Mouse (Mus musculus) liver, embryonic 14.5 days (tissue): ENCODE measurements around the gene Foxf1. TPM values are rescaled to one million over a fixed set of nuclear protein-coding genes. Genes with fewer than 3 reads are reported as not detected.

ENCODE experiments used
- ATAC-seq: fragments of 200-750 bp; cut with Nextera tagmentation; 2 replicates; pipeline ENCODE4 v1.8.0; 2017; ENCODE audit warnings: moderate number of reproducible peaks, mild to moderate bottlenecking, moderate library complexity; ENCODE audit not compliant: insufficient read depth
- DNase-seq, 3 experiments: peaks; one replicate each; pipeline ENCODE4 v3.0.0-alpha.2; 2012 to 2013; ENCODE audit warnings: low read depth in 3 of 3, low spot score in 3 of 3
- H3K27ac ChIP-seq: fragments of 300-500 bp; sonication (generic); 2 replicates; pipeline ENCODE4 v1.5.1; 2014; ENCODE audit warnings: moderate library complexity, mild to moderate bottlenecking, control low read depth, inconsistent platforms
- H3K27me3 ChIP-seq: fragments of 300-500 bp; sonication (generic); 2 replicates; pipeline ENCODE4 v1.6.1; 2014; ENCODE audit warnings: mild to moderate bottlenecking, low read length, moderate library complexity; ENCODE audit not compliant: control insufficient read depth, insufficient read depth
- H3K36me3 ChIP-seq: fragments of 300-500 bp; sonication (generic); replicated peaks from 2 replicates; pipeline ENCODE4 v1.6.1; 2014; ENCODE audit warnings: low read depth; ENCODE audit not compliant: control insufficient read depth, insufficient read depth
- H3K4me1 ChIP-seq, 2 experiments: fragments of 200-500 bp in 1 of 2; fragments of 300-500 bp in 1 of 2; sonication (generic) in 1 of 2; replicated peaks; 2 replicates each; pipeline ENCODE4 v1.6.1; 2012 to 2014; ENCODE audit warnings: antibody characterized with exemption in 1 of 2, inconsistent platforms in 1 of 2, low read length in 1 of 2; ENCODE audit not compliant: control insufficient read depth in 2 of 2, insufficient read depth in 2 of 2
- H3K4me2 ChIP-seq: fragments of 300-500 bp; sonication (generic); 2 replicates; pipeline ENCODE4 v1.6.1; 2014; ENCODE audit warnings: low read depth, mild to moderate bottlenecking, control low read depth, moderate library complexity
- H3K4me3 ChIP-seq, 2 experiments: fragments of 200-500 bp in 1 of 2; fragments of 300-500 bp in 1 of 2; sonication (generic) in 1 of 2; 2 replicates each; pipeline ENCODE4 v1.5.1; 2012 to 2014; ENCODE audit warnings: low read depth in 2 of 2, low read length in 2 of 2, mild to moderate bottlenecking in 2 of 2, control low read depth in 1 of 2, inconsistent platforms in 1 of 2, moderate library complexity in 1 of 2; ENCODE audit not compliant: insufficient read depth in 1 of 2
- H3K9ac ChIP-seq: fragments of 300-500 bp; sonication (generic); replicated peaks from 2 replicates; pipeline ENCODE4 v1.6.1; 2014; ENCODE audit warnings: mild to moderate bottlenecking, control low read depth, moderate library complexity
- H3K9me3 ChIP-seq: fragments of 300-500 bp; sonication (generic); 2 replicates; pipeline ENCODE4 v1.6.1; 2016; ENCODE audit warnings: low read length, mixed read lengths; ENCODE audit not compliant: control insufficient read depth
- CTCF ChIP-seq: IDR thresholded peaks from 2 replicates; pipeline ENCODE4 v1.5.1; 2016; ENCODE audit warnings: antibody characterized with exemption, low read depth, control low read depth
- EP300 ChIP-seq: IDR thresholded peaks from 2 replicates; pipeline ENCODE4 v1.6.1; 2016; ENCODE audit warnings: antibody characterized with exemption, low read depth
- WGBS: fragments of 180-500 bp; shearing (Covaris S2); extraction: QIAGEN DNeasy Blood & Tissue Kit; methylation state at CpG from one replicate; pipeline ENCODE4 v1.1.7; 2014; ENCODE audit not compliant: insufficient replicate concordance; 5-methylcytosine and 5-hydroxymethylcytosine counted together
- polyA plus RNA-seq, 2 experiments: library from polyadenylated mRNA; depleted of rRNA in 1 of 2; stranded (reverse) in 1 of 2; unstranded in 1 of 2; fragments of >200 nt; fragmentation: Nextera tagmentation in 1 of 2; extraction: Ambion mirVana in 1 of 2; gene quantifications; 2 replicates each; pipeline versions ENCODE4 v1.2.1 to v1.2.3; 2012 to 2014

Foxf1 gene
- polyA plus RNA-seq, 2 experiments: 2.5 to 2.8 TPM

DNA sequence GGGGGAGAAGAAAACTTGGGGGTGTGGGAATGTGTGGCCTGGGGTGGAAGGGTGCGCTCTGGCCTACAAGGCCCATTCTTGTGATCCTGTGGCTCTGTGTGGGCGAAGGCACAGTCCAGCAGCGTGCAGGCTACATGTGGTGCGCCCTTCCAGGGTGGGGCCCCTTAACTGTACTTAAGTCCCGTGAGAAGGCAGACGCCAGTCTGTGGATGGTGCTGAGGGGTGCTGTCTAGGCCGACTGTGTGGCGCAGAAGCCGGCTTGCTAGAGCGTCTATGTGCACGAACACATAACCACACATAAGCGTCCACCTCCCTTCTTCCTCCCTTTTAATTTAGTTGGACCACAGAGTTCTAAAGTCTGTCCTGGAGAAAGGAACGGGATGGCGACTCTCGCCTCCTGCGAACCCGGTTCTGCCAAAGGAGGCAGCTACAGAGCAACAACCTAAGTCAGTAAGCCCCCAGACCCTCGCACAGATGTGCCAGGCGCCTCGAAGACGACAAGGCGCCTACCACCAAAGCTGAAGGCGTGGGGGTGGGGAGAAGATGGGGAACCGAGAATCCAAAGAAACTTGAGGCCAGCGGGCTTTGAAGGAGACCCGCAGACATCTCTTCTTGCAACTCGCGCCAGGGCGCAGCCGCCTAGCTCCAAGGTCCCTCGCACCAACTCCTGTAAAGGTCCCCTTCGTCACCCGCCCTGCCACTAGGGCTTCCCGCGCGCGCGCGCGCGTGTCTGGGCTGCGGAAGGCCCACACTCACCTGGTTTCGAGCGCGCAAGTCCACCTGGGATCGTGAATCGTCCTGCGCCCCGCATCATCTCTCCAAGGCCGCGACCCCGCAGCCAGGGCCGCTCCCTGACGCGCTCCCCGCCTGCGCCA is 1.7 kb upstream of the Foxf1 start:
- WGBS: 2% methylated on average over 57 of the region's 57 CpGs
- H3K27me3 ChIP-seq: peaks cover 99% of the 10 kb centered on the region
- TF ChIP-seq EP300: no peak
- no peak for TF ChIP-seq CTCF

DNA sequence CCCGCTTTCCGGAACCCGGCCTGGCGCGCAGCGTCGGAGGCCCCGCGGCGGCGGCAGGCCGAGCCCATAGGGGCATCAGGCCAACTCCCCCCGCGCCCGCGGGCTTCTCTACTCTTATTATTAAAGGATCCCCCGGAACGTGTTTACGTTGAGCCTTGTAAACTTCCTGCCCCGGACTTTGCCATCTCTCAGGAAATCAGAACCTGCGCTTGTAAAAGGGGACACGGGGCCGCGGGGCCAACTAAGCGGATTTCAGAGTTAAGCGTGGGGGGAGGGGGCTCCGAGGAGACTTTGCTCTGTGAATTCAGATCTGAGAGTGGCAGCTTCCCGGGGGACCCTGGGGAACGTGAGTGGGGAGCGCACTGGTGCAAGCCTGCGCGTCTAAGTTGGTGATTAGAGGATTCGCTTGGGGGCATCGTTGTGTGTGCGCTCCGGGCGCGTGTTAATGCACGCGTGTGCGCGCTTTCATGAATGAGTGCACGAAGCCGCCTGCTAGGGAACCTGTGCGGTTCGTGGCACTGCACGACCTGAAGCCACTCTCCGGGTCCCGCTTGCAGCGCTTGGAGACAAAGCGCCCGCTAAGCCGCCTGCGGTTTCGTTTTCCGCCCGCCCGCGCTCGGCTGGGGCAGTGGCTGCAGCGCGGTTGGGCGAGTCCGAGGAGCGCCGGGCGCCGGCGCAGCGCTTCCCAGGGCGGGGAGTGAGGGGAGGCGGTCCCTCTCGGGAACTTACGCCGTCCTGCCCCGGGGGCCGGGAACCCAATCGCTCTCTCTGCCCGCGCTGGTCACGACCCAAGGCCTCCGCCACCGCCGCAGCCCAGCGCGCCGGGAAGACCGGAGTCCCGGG is 872 bp upstream of the Foxf1 start:
- no peaks in the 10 kb centered on the region for H3K36me3 ChIP-seq
- DNase-seq (no peak), ATAC-seq (peak; percentile 45; the same call in 1 of the 2 replicates)
- under 1% methylated on average over 89 of the region's 89 CpGs for WGBS
- no peaks in the 10 kb centered on the region for H3K9me3 ChIP-seq
- H3K4me2 ChIP-seq: peak overlapping the region; percentile 51
- no peak overlapping the region for H3K9ac ChIP-seq
- no peak overlapping the region for H3K27ac ChIP-seq
- peak overlapping the region; percentile 33 to 34 for H3K4me3 ChIP-seq
- H3K27me3 ChIP-seq: peaks cover 99% of the 10 kb centered on the region
- TF ChIP-seq EP300: no peak
- TF ChIP-seq CTCF: no peak
- H3K4me1 ChIP-seq: no peaks in the 10 kb centered on the region

More for the DNA sequence above, 1.7 kb upstream of the Foxf1 start:
- ATAC-seq: no peak
- H3K27ac ChIP-seq: no peak overlapping the region
- DNase-seq: no peak
- H3K9ac ChIP-seq: no peak overlapping the region
- H3K4me3 ChIP-seq: peak overlapping the region; percentile 1 to 34; a peak in 3 of 4 replicates
- H3K9me3 ChIP-seq: no peaks in the 10 kb centered on the region
- H3K36me3 ChIP-seq: no peaks in the 10 kb centered on the region
- H3K4me1 ChIP-seq: no peaks in the 10 kb centered on the region
- peak overlapping the region; percentile 51 for H3K4me2 ChIP-seq

DNA sequence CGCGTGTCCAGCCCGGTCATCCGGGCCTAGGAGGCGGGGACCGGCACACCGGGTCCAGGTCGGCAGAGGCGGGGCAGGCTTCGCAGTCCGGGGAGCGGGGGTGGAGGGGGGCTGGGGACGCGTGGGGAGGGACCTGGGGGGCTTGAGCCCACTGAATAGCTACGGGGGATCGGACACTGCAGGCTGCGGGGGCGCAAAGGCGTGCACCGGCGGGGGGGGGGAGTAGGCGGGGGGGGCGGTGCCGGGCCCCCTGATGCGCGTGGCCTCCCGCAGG is 313 bp upstream of the Foxf1 start:
- under 1% methylated on average over 17 of the region's 27 CpGs for WGBS
- H3K4me1 ChIP-seq: no peaks in the 10 kb centered on the region
- no peak overlapping the region for H3K27ac ChIP-seq

DNA sequence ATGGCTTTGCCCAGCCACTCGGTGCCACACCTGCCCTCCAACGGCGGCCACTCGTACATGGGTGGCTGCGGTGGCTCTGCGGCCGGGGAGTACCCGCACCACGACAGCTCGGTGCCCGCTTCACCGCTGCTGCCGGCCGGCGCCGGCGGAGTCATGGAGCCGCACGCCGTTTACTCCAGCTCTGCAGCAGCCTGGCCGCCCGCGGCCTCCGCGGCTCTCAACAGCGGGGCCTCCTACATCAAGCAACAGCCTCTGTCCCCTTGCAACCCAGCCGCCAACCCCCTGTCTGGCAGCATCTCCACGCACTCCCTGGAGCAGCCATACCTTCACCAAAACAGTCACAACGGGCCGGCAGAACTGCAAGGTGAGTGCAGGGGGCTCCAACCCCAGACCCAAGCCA is 825 bp downstream of the Foxf1 start:
- DNase-seq (no peak), ATAC-seq (no peak)
- H3K27me3 ChIP-seq: peaks cover 100% of the 10 kb centered on the region
- no peaks in the 10 kb centered on the region for H3K4me1 ChIP-seq
- H3K9ac ChIP-seq: no peak overlapping the region
- no peaks in the 10 kb centered on the region for H3K9me3 ChIP-seq
- no peaks in the 10 kb centered on the region for H3K36me3 ChIP-seq
- no peak overlapping the region for H3K27ac ChIP-seq
- H3K4me2 ChIP-seq: no peak overlapping the region
- 5% methylated on average over 30 of the region's 30 CpGs for WGBS
- H3K4me3 ChIP-seq: peak overlapping the region; percentile 31 to 34
- no peak for TF ChIP-seq CTCF

More for the DNA sequence above, 313 bp upstream of the Foxf1 start:
- DNase-seq: no peak
- Histone ChIP-seq H3K36me3 (no peaks in the 10 kb centered on the region), H3K4me2 (peak overlapping the region; percentile 51), H3K27me3 (peaks cover 100% of the 10 kb centered on the region), H3K9ac (no peak overlapping the region), H3K9me3 (no peaks in the 10 kb centered on the region), H3K4me3 (peak overlapping the region; percentile 33 to 34; a peak in 3 of 4 replicates)
- ATAC-seq: no peak
- no peak for TF ChIP-seq EP300
- TF ChIP-seq CTCF: no peak

DNA sequence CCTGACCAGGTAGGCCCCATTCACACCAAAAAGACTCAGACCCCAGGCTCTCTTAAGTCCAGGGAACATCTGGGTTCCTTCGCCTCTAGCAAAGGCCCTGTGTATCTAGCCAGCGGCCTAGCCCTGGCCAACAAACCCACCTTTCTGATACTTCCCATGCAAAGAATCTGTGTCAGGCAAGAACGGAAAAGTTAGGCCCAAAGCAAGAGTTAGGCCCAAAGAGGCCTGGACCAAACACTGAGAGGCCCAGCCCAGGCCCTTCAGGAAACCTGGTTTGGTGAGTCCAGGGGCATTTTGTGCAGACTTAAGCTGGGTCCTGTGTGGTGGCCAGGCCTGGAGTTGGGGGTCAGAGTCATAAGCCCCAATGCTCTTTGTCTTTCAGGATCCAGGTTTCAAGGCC is 1.4 kb downstream of the Foxf1 start:
- H3K27me3 ChIP-seq: peaks cover 100% of the 10 kb centered on the region
- ATAC-seq (no peak), DNase-seq (no peak)
- no peaks in the 10 kb centered on the region for H3K36me3 ChIP-seq
- H3K9ac ChIP-seq: no peak overlapping the region
- 51% methylated on average over 3 of the region's 3 CpGs for whole genome bisulfite sequencing
- H3K27ac ChIP-seq: no peak overlapping the region
- no peak overlapping the region for H3K4me2 ChIP-seq
- no peak for TF ChIP-seq CTCF
- no peak for TF ChIP-seq EP300
- peak overlapping the region; percentile 31 to 34; a peak in 3 of 4 replicates for H3K4me3 ChIP-seq
- no peaks in the 10 kb centered on the region for H3K4me1 ChIP-seq
- H3K9me3 ChIP-seq: no peaks in the 10 kb centered on the region
